Mouse (Mus musculus) stomach, embryonic 15.5 days (tissue): ENCODE data around the gene Olfr1423. TPM values are rescaled to one million over a fixed set of nuclear protein-coding genes. Genes with fewer than 3 reads are reported as not detected.

Experiments used
- ATAC-seq: fragments of 200-750 bp; cut with Nextera tagmentation; 2 replicates; pipeline ENCODE4 v1.8.0; 2017; ENCODE audit warnings: low read depth, moderate number of reproducible peaks, moderate TSS enrichment; ENCODE audit not compliant: insufficient read depth, low FRiP score
- H3K27ac ChIP-seq: fragments of 300-500 bp; sonication (generic); 2 replicates; pipeline ENCODE4 v1.5.1; 2015; ENCODE audit warnings: mild to moderate bottlenecking, inconsistent platforms
- H3K27me3 ChIP-seq: fragments of 300-500 bp; sonication (generic); replicated peaks from 2 replicates; pipeline ENCODE4 v1.6.1; 2015; ENCODE audit warnings: inconsistent platforms
- H3K36me3 ChIP-seq: fragments of 300-500 bp; sonication (generic); 2 replicates; pipeline ENCODE4 v1.6.1; 2015; ENCODE audit warnings: inconsistent platforms
- H3K4me1 ChIP-seq: fragments of 300-500 bp; sonication (generic); 2 replicates; pipeline ENCODE4 v1.6.1; 2015; ENCODE audit warnings: inconsistent platforms
- H3K4me2 ChIP-seq: fragments of 300-500 bp; sonication (generic); 2 replicates; pipeline ENCODE4 v1.6.1; 2015; ENCODE audit warnings: mild to moderate bottlenecking, inconsistent platforms
- H3K4me3 ChIP-seq: fragments of 300-500 bp; sonication (generic); replicated peaks from 2 replicates; pipeline ENCODE4 v1.5.1; 2015; ENCODE audit warnings: inconsistent platforms
- H3K9ac ChIP-seq: fragments of 300-500 bp; sonication (generic); 2 replicates; pipeline ENCODE4 v1.6.1; 2015; ENCODE audit warnings: inconsistent platforms
- H3K9me3 ChIP-seq: fragments of 300-500 bp; sonication (generic); 2 replicates; pipeline ENCODE4 v1.6.1; 2016; ENCODE audit warnings: inconsistent platforms
- WGBS: fragments of 180-500 bp; shearing (Covaris S2); methylation state at CpG from one replicate; pipeline ENCODE4 v1.1.7; 2015; 5-methylcytosine and 5-hydroxymethylcytosine counted together
- polyA plus RNA-seq: library from polyadenylated mRNA; unstranded; fragments of >200 nt; fragmentation: Nextera tagmentation; extraction: Ambion mirVana; gene quantifications from 2 replicates; pipeline ENCODE4 v1.2.1, GENCODE M21; 2015

Gene Olfr1423
- polyA plus RNA-seq, 1 experiment from 2014 or later = not detected

DNA sequence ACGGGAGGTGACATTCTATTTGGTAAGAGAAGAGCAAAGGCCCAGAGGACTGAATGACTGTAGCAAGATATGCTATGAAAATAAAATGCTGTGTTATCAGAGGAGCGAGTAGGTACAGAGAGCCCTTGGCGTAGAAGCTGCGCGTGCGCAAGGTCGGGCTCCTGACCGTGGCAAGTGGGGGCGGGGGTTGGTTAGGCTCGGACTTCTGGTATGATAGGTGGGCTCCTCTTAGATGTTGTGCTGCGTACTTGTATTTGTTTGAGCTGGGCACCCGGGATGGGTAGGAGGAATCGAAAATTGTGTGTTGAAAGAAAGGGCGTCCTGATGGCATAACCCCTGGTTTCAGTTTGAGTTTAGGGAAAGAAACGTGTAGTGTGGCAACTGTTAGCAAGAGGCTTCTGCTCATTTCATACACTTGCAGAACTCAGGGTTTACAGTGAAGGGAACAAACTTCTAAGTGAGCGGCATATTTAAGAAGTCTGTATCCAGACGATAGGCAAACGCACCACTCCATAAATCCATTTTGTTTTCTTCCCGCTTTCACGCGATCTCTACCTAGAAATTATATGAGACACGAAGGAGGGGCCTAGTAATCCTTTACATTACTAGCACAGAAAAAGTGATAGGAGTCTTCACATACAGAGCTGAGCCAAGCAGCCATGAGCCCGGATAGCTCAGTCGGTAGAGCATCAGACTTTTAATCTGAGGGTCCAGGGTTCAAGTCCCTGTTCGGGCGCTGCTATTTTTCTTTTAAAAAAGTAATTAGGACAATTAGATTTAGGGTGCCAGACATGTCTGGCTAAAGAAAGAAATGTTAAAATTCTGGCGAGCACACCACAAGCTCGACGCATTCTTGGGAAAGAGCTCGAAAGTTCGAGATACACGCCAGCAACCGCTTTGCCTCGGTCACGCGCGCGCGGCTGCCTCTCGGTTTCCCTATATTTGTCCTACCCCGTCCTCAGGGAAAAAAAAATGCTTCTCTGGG, 35.4 kb downstream of the Olfr1423 start:
- H3K27ac ChIP-seq = peak overlapping the region; percentile 86
- H3K9ac ChIP-seq = peak overlapping the region; percentile 39
- under 1% methylated on average over 41 of the region's 41 CpGs for WGBS
- ATAC-seq = peak; percentile 65
- peak overlapping the region; percentile 70 for H3K4me3 ChIP-seq
- peaks cover 14% of the 10 kb centered on the region; the same call in 1 of the 2 replicates for H3K4me1 ChIP-seq
- H3K27me3 ChIP-seq = no peaks in the 10 kb centered on the region
- peak overlapping the region; percentile 68 for H3K4me2 ChIP-seq
- H3K9me3 ChIP-seq = no peaks in the 10 kb centered on the region
- no peaks in the 10 kb centered on the region for H3K36me3 ChIP-seq

DNA sequence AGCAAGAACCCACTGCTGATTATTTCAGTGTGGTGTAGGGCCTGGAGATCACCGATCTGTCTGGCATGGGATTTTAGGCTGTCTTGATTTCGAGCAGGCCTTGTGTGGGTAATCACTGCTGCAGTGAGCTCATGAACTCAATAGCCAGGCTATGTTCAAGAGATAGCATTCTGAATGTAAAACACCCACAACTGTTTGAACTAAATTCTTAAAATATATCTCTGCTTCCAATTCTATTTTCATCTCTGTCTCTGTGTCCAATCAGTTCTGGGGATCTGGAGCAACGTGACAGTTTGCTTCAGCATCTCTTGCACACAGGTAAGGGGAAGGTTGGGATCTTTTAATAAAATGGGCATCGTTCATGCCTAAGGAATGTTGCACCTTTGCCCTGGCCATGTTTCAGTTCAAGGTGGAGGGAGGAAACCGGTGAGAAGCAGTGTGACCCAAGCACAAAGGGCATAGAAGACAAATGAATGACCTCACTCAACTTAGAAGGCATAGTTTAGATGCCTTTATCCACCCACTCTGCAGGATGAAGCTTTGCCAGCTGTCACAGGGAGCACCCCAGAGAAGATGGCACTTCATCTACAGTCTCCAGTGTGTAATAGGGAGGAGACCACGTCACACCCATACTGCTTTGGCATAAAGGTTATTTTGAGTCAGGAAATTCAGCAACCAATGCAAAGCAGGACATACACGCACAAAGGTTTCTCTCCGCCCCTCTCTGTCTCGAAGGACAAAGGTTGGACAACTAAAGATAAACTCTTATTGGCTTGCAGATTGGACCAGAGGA, 36.7 kb downstream of the Olfr1423 start:
- WGBS = 47% methylated on average over 9 of the region's 9 CpGs
- Histone ChIP-seq H3K9me3 (no peaks in the 10 kb centered on the region), H3K36me3 (no peaks in the 10 kb centered on the region), H3K4me2 (peak overlapping the region; percentile 68), H3K9ac (no peak overlapping the region), H3K4me3 (peak overlapping the region; percentile 70), H3K27me3 (no peaks in the 10 kb centered on the region), H3K27ac (no peak overlapping the region; the same call in 1 of the 2 replicates), H3K4me1 (peaks cover 14% of the 10 kb centered on the region; the same call in 1 of the 2 replicates)
- ATAC-seq = no peak

DNA sequence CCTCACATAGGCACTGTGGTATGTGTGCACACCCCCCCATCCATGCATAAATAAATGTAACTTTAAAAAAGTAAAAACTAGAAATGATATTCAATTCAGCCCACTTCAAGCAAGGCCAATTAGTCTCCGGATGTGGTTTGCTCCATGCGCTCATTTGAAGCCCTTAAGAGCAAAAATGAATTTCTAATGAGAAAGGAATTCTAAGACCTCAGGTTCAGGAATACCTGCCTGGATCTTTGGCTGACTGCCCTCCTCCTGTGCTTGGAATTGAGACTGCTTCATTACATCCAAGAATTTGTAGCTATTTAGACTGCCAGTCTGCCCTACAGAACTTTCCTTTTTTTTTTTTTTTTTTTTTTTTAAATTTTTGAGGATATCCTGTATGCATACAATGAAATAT, 37.5 kb downstream of the Olfr1423 start:
- ATAC-seq = no peak
- H3K27ac ChIP-seq = no peak overlapping the region
- H3K9ac ChIP-seq = no peak overlapping the region
- peaks cover 9% of the 10 kb centered on the region; the same call in 1 of the 2 replicates for H3K4me1 ChIP-seq
- H3K4me3 ChIP-seq = no peak overlapping the region
- 74% methylated on average over 2 of the region's 2 CpGs for WGBS
- H3K4me2 ChIP-seq = no peak overlapping the region
- no peaks in the 10 kb centered on the region for H3K9me3 ChIP-seq
- no peaks in the 10 kb centered on the region for H3K27me3 ChIP-seq
- H3K36me3 ChIP-seq = no peaks in the 10 kb centered on the region

DNA sequence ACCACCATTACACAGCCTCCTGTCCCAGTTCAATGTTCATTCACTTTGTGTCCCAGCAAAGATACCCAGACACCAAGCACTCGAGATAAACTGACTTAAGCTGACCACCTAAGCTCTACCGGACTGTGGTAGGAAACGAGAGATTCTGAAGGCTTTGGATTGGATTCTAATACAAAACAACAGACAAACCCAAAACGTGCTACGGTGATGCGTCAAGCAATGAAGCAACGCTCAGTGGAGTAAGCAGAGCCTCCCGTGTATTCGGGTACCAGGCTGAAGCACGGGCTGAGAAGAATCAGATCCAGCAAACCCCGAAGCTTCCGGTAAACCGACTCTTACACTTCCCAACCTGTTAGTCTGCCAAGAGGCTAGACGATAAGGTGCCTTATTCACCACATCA, 38.3 kb downstream of the Olfr1423 start:
- no peak overlapping the region for H3K4me3 ChIP-seq
- H3K36me3 ChIP-seq = no peaks in the 10 kb centered on the region
- no peaks in the 10 kb centered on the region for H3K9me3 ChIP-seq
- no peaks in the 10 kb centered on the region for H3K27me3 ChIP-seq
- WGBS = 49% methylated on average over 14 of the region's 14 CpGs
- no peak overlapping the region for H3K9ac ChIP-seq
- peaks cover 8% of the 10 kb centered on the region; the same call in 1 of the 2 replicates for H3K4me1 ChIP-seq
- no peak overlapping the region for H3K27ac ChIP-seq
- no peak for ATAC-seq
- peak overlapping the region; percentile 37 for H3K4me2 ChIP-seq

DNA sequence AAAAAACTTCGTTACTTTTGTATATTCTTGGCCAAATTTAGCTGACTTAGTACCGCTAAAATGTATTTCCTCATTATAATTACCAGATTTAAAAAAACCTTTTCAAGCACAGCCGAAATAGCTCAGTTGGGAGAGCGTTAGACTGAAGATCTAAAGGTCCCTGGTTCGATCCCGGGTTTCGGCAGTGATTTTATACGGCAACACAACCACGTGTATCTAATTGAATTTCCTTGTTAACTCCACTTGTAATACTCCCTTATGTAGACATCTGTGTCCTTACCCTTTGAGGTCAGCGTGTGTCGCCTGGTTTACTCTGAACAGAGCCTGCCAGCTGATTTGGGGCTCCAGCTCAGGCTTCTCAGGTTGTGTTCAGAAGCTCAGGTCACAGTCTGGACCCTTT, 39.0 kb downstream of the Olfr1423 start:
- Histone ChIP-seq H3K4me3 (peak overlapping the region; percentile 21), H3K9me3 (no peaks in the 10 kb centered on the region), H3K36me3 (no peaks in the 10 kb centered on the region), H3K27ac (no peak overlapping the region), H3K9ac (no peak overlapping the region), H3K4me1 (peaks cover 8% of the 10 kb centered on the region; the same call in 1 of the 2 replicates), H3K27me3 (no peaks in the 10 kb centered on the region), H3K4me2 (peak overlapping the region; percentile 37)
- peak; percentile 65 for ATAC-seq
- 3% methylated on average over 11 of the region's 11 CpGs for WGBS

DNA sequence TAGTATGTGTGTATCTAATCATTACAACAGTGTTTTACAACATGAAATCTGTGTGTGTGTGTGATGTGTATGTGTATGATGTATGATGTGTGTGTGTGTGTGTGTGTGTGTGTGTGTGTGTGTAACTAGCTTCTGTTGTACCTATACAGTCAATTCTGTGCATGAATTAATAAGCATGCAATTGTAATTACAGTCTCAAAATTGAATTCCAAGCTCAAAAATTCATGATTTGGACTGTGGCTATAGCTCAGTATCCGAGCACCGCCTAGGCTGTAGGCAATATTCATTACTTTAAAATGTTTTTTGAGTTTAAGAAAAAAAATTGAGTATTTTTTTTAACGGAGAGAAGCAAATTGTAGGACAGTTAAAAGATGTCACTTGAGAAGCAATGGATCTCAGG, 39.4 kb downstream of the Olfr1423 start:
- Histone ChIP-seq H3K36me3 (no peaks in the 10 kb centered on the region), H3K9me3 (no peaks in the 10 kb centered on the region), H3K27me3 (no peaks in the 10 kb centered on the region), H3K27ac (no peak overlapping the region), H3K4me3 (no peak overlapping the region), H3K4me2 (0 out of 2 replicates have a peak overlapping the region, but pooled peaks have one; percentile 37), H3K9ac (no peak overlapping the region), H3K4me1 (peaks cover 8% of the 10 kb centered on the region; the same call in 1 of the 2 replicates)
- WGBS = 30% methylated on average over 3 of the region's 3 CpGs
- no peak for ATAC-seq

DNA sequence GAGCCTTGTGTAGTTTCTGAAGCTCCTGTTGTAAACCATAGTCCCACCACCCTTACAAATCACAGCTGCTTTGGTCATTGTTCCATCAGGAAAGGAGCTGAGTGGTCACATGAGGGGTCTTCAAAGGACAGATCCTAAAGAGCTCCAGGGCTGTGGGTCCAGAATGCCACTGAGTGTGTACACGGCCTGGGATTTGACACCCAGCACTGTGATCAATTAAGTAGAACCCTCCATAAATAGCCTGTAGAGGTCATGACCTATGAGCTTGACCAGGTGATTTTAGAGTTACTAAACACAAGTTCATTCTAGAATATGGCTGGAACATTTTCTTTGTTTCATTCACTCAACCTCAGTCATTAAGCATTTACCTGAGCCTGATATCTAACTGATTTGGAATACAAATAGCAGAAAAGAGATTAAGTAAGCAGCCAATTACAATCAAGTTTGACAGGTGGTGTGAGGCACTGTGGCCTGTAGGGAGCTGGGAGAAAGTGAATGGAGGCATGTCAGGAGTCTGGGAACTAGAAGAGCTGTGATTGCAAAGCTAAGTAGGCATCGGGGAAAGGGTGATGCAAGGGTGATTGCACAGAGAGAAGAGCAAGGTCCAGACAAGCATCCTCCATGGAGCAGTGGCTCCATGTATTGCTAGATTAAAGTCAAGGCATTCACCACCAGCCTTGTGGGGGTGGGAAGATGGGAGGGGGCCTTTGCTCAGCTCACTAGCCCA, 45.2 kb downstream of the Olfr1423 start:
- WGBS = 52% methylated on average over 2 of the region's 2 CpGs
- H3K9ac ChIP-seq = no peak overlapping the region

DNA sequence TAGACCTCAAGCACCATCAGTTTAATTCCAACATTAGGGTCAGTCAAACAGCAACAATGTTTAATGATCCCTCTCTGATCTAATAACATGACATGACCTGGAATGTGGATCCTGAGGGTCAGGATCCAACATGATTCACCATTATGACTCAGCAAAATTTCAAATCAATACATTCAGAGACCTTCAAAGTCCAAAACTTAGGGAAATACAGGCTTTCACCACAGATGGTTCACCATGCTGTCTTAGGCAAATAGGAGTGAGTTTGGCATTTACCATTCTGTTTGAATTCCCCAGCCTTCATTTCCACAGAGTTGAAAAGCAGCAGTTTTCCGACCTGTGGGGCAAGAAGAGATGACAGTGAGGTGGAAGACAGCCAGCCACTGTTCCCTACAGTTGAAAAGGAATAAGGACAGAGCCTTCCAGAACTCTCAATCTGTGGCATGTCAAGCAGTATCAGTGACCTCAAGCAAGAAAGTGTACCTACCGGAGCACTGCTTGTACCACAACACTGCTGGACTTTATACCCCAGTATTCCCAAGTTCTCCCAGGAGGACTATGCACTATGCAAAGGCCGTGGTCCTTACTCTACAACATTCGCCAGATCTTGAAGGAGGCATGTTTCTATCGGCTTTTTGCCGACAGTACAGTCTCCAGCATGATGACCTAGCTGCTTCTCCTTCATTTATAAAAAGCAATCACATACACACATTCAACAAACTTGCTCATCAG, 46.2 kb downstream of the Olfr1423 start:
- Histone ChIP-seq H3K9ac (no peak overlapping the region), H3K36me3 (peaks cover 30% of the 10 kb centered on the region), H3K27me3 (no peaks in the 10 kb centered on the region), H3K4me3 (no peak overlapping the region), H3K27ac (no peak overlapping the region), H3K4me2 (no peak overlapping the region), H3K4me1 (no peaks in the 10 kb centered on the region), H3K9me3 (no peaks in the 10 kb centered on the region)
- ATAC-seq = no peak
- WGBS = 88% methylated on average over 6 of the region's 6 CpGs

More for the DNA sequence above, 45.2 kb downstream of the Olfr1423 start:
- no peak overlapping the region for H3K4me2 ChIP-seq
- ATAC-seq = peak; percentile 87
- H3K27me3 ChIP-seq = no peaks in the 10 kb centered on the region
- H3K4me3 ChIP-seq = no peak overlapping the region
- H3K27ac ChIP-seq = peak overlapping the region; percentile 26
- no peaks in the 10 kb centered on the region for H3K4me1 ChIP-seq
- peaks cover 25% of the 10 kb centered on the region for H3K36me3 ChIP-seq
- no peaks in the 10 kb centered on the region for H3K9me3 ChIP-seq

DNA sequence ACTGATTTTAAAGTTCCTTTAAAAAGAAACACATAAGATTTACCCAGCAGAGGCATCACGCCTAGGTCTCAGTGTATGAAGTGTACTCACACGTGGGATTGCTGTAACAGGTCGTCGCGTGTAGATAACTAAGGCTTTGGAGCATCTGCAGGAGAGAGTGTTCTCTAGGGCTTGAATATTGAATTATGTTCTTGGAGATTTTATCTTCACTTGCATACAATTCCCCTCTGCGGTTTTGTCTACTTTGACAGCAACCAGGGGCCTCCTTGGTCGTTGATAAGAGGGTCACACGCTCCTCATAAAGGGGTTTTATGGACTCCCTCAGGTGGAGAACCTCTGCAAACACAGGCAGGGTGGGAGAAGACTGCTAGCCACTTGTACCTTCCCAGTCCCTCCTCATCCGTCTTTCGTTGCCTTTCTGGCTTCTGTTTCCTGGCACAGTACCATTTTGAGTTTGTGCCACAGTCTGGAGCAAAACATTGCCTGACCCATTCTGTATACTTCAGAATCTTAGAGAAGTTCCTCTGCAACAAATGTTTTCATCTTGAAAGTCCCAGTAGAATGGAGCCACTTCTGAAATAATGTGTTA, 48.6 kb downstream of the Olfr1423 start:
- peaks cover 33% of the 10 kb centered on the region for H3K36me3 ChIP-seq
- no peak overlapping the region for H3K27ac ChIP-seq
- H3K4me1 ChIP-seq = no peaks in the 10 kb centered on the region
- no peak overlapping the region for H3K9ac ChIP-seq
- H3K4me2 ChIP-seq = no peak overlapping the region
- no peak overlapping the region for H3K4me3 ChIP-seq
- H3K9me3 ChIP-seq = no peaks in the 10 kb centered on the region
- ATAC-seq = no peak
- H3K27me3 ChIP-seq = no peaks in the 10 kb centered on the region
- 85% methylated on average over 10 of the region's 10 CpGs for WGBS

DNA sequence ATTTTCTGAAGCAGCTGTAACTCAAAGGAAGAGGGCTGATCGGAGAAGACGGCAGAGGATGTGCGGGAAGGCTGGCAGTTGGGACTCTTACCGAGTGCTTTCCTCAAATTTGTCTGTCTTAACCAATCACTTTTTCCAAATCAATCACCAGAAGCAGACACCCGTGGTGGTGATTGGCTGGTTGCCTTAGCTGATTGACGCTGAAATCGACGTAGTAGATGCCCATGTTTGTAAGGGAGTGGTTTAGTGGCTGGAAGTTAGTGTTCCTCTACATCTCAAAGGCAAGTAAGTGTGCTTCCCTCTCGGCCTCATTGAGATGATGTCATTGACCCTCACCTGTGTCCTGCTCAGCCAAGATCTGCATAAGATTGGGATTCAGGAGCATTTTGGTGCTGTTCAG, 49.1 kb downstream of the Olfr1423 start:
- H3K9me3 ChIP-seq = no peaks in the 10 kb centered on the region
- H3K9ac ChIP-seq = no peak overlapping the region
- no peaks in the 10 kb centered on the region for H3K4me1 ChIP-seq
- 89% methylated on average over 9 of the region's 9 CpGs for WGBS
- no peak overlapping the region for H3K4me3 ChIP-seq
- ATAC-seq = no peak
- peaks cover 33% of the 10 kb centered on the region for H3K36me3 ChIP-seq
- no peak overlapping the region for H3K4me2 ChIP-seq
- no peaks in the 10 kb centered on the region for H3K27me3 ChIP-seq
- H3K27ac ChIP-seq = no peak overlapping the region
